ENCODE assay signal across 19 mouse cellular contexts in the genomic region with DNA sequence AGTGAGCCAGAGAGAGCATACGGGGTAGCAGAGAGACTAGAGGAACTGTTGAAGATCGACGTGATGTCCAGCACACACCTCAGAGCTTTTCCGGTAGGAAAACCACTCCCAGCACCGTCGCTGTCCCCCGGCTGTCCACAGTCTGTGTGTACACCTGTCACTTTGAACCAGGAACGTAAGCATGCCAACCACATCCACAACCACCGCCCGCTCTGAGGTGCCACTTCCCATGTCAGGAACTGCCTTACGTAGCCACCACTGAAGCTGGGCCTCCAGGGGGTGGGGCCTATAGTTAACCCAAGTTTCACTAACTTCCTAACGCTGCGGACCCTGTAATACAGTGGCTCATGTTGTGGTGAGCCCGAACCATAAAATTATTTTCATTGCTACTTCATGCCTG. TPM values are rescaled to one million over a fixed set of nuclear protein-coding genes. Genes with fewer than 3 reads are reported as not detected.
A peak's percentile ranks its signal among the peaks of the same experiment; 100 is the strongest.
DNase-seq lines count a peak whose midpoint lies in the region; ATAC-seq lines count a peak whose summit lies in the region.
"Had no signal": no experiment of that assay in that cellular context is flagged by ENCODE, and none has a peak within 500 bp of the region (broad histone marks: within the 10 kb centered on the region; RNA-seq: fewer than 3 reads in every experiment).

No protein-coding gene starts in this region.

- intact Hi-C loops in left cerebral cortex, postnatal 14 days (cut with DNase I), result no loop called here

- no peak overlapping the region for H3K4me3 ChIP-seq in midbrain, embryonic 16.5 days (ENCODE audit: low read depth, low read length)
- H3K4me3 ChIP-seq: embryonic facial prominence, embryonic 13.5 days; midbrain, embryonic 10.5 days had no signal

- no peak overlapping the region for H3K27ac ChIP-seq in midbrain, embryonic 16.5 days (ENCODE audit: low read length)
- H3K27ac ChIP-seq: embryonic facial prominence, embryonic 13.5 days; midbrain, embryonic 10.5 days had no signal

- no peak overlapping the region for H3K9ac ChIP-seq in midbrain, embryonic 16.5 days (ENCODE audit: low read depth, low read length)
- H3K9ac ChIP-seq: embryonic facial prominence, embryonic 13.5 days had no signal

- ATAC-seq in midbrain, embryonic 16.5 days, result no peak
- ATAC-seq: forebrain, embryonic 16.5 days had no signal

- H3K27me3 ChIP-seq in midbrain, embryonic 16.5 days (ENCODE audit: control insufficient read depth, insufficient read depth, low read depth, low read length), result no peaks in the 10 kb centered on the region
- H3K27me3 ChIP-seq: embryonic facial prominence, embryonic 13.5 days had no signal

- DNase-seq in A20 (ENCODE audit: low read depth, low spot score) (peak; percentile 80), liver (peak; percentile 15)
- DNase-seq in CD4-positive, CD25-positive, alpha-beta regulatory T cell, adult 2 months (ENCODE audit: low read depth, low spot score), result peak; percentile 69
- DNase-seq in naive thymus-derived CD4-positive, alpha-beta T cell, adult 2 months (ENCODE audit: low read depth), result peak; percentile 77
- DNase-seq in retina, postnatal 1 day, result no peak
- DNase-seq in right cerebral cortex, adult 2 months (ENCODE audit: low spot score in 2 of 2), result no peak
- DNase-seq in left cerebral cortex, postnatal 14 days (ENCODE audit: low spot score in 2 of 2), result no peak
- DNase-seq: cerebellum, postnatal 14 days; gastrocnemius, postnatal 36 days; kidney, postnatal 10 days; right cerebral cortex, adult 18-20 months had no signal

- no peaks in the 10 kb centered on the region for H3K9me3 ChIP-seq in midbrain, embryonic 16.5 days (replicated peaks; ENCODE audit: control insufficient read depth, low read length, poor library complexity, severe bottlenecking)
- H3K9me3 ChIP-seq: embryonic facial prominence, embryonic 13.5 days; midbrain, embryonic 10.5 days had no signal

- WGBS in midbrain, embryonic 16.5 days, result 93% methylated on average over 14 of the region's 14 CpGs

- no peak overlapping the region for H3K4me2 ChIP-seq in midbrain, embryonic 16.5 days (ENCODE audit: low read length)
- H3K4me2 ChIP-seq: embryonic facial prominence, embryonic 13.5 days had no signal

- peaks cover 10% of the 10 kb centered on the region for H3K4me1 ChIP-seq in midbrain, embryonic 16.5 days (ENCODE audit: control insufficient read depth, insufficient read depth, low read length)

- no peaks in the 10 kb centered on the region for H3K36me3 ChIP-seq in midbrain, embryonic 16.5 days (ENCODE audit: control insufficient read depth, insufficient read depth, low read length)
- H3K36me3 ChIP-seq: embryonic facial prominence, embryonic 13.5 days; midbrain, embryonic 10.5 days had no signal

RNA-seq across cellular contexts. Expression of gene Rhoq, which starts 4.9 kb away (rescaled TPM):
- 5.3 and 6.0 TPM in 2 replicates for polyA plus RNA-seq in midbrain, embryonic 16.5 days (2015; fragmentation: Nextera tagmentation; extraction: Ambion mirVana)
- total RNA-seq in left cerebral cortex, postnatal 14 days (2021), result 10 to 100 TPM; 32.2 to 32.3 TPM

RNA-seq across cellular contexts. Expression of gene Atp6v1e2, which starts 10.3 kb away (rescaled TPM):
- 0.29 TPM in 1 of 2 replicates, not detected in the other for polyA plus RNA-seq in midbrain, embryonic 16.5 days (2015; fragmentation: Nextera tagmentation; extraction: Ambion mirVana)
- not detected for total RNA-seq in left cerebral cortex, postnatal 14 days (2021)
- total RNA-seq: gastrocnemius, postnatal 36 days had no signal
- polyA plus RNA-seq: embryonic facial prominence, embryonic 13.5 days; forebrain, embryonic 16.5 days; intestine, embryonic 14.5 days; liver, embryonic 16.5 days; midbrain, embryonic 10.5 days; neural tube, embryonic 11.5 days had no signal

RNA-seq across cellular contexts. Expression of gene Tmem247, which starts 40.8 kb away (rescaled TPM):
- polyA plus RNA-seq in midbrain, embryonic 16.5 days (2015; fragmentation: Nextera tagmentation; extraction: Ambion mirVana), result not detected in 2 replicates
- total RNA-seq in left cerebral cortex, postnatal 14 days (2021), result not detected
- total RNA-seq: gastrocnemius, postnatal 36 days had no signal
- polyA plus RNA-seq: embryonic facial prominence, embryonic 13.5 days; forebrain, embryonic 16.5 days; intestine, embryonic 14.5 days; liver, embryonic 16.5 days; midbrain, embryonic 10.5 days; neural tube, embryonic 11.5 days; stomach, embryonic 16.5 days had no signal

Comparison
In these comparisons a context has a peak if more than half of its experiments do, and no peak if none do; other contexts are left out.
1. DNase-seq: peak in A20 (single experiment), CD4-positive, CD25-positive, alpha-beta regulatory T cell, adult 2 months (single experiment), liver (single experiment) and naive thymus-derived CD4-positive, alpha-beta T cell, adult 2 months (single experiment); none in retina, postnatal 1 day (single experiment), right cerebral cortex, adult 2 months (0 of 2) and left cerebral cortex, postnatal 14 days (0 of 2).